Mouse (Mus musculus) stomach, embryonic 16.5 days (tissue): Measurements from ENCODE around the gene Rusc1. TPM values are rescaled to one million over a fixed set of nuclear protein-coding genes. Genes with fewer than 3 reads are reported as not detected.
A peak's percentile ranks its signal among the peaks of the same experiment; 100 is the strongest.

Experiments
- ATAC-seq: fragments of 200-750 bp; cut with Nextera tagmentation; 2 replicates; pipeline ENCODE4 v1.8.0; 2017; ENCODE audit warnings: moderate number of reproducible peaks, moderate TSS enrichment; ENCODE audit not compliant: insufficient read depth, low FRiP score
- H3K27ac ChIP-seq: fragments of 300-500 bp; sonication (generic); 2 replicates; pipeline ENCODE4 v1.5.1; 2014; ENCODE audit warnings: low read length
- H3K27me3 ChIP-seq: fragments of 300-500 bp; sonication (generic); 2 replicates; pipeline ENCODE4 v1.6.1; 2014; ENCODE audit warnings: low read length, control low read depth, mixed read lengths; ENCODE audit not compliant: control insufficient read depth, insufficient read depth
- H3K36me3 ChIP-seq: fragments of 300-500 bp; sonication (generic); 2 replicates; pipeline ENCODE4 v1.6.1; 2014; ENCODE audit warnings: low read length; ENCODE audit not compliant: control insufficient read depth, insufficient read depth
- H3K4me1 ChIP-seq: fragments of 300-500 bp; sonication (generic); 2 replicates; pipeline ENCODE4 v1.6.1; 2014; ENCODE audit warnings: low read length, control low read depth, mixed read lengths; ENCODE audit not compliant: control insufficient read depth, insufficient read depth
- H3K4me2 ChIP-seq: fragments of 300-500 bp; sonication (generic); 2 replicates; pipeline ENCODE4 v1.6.1; 2014; ENCODE audit warnings: low read depth, low read length, mixed read lengths
- H3K4me3 ChIP-seq: fragments of 300-500 bp; sonication (generic); replicated peaks from 2 replicates; pipeline ENCODE4 v1.5.1; 2014; ENCODE audit warnings: mild to moderate bottlenecking, low read length
- H3K9ac ChIP-seq: fragments of 300-500 bp; sonication (generic); 2 replicates; pipeline ENCODE4 v1.6.1; 2014; ENCODE audit warnings: low read length
- H3K9me3 ChIP-seq: fragments of 300-500 bp; sonication (generic); replicated peaks from 2 replicates; pipeline ENCODE4 v1.6.1; 2016; ENCODE audit warnings: low read length, control low read depth; ENCODE audit not compliant: control insufficient read depth
- WGBS: fragments of 180-500 bp; shearing (Covaris S2); extraction: QIAGEN DNeasy Blood & Tissue Kit; methylation state at CpG from one replicate; pipeline ENCODE4 v1.1.7; 2014; 5-methylcytosine and 5-hydroxymethylcytosine counted together
- polyA plus RNA-seq: library from polyadenylated mRNA; unstranded; fragments of >200 nt; fragmentation: Nextera tagmentation; extraction: Ambion mirVana; gene quantifications from 2 replicates; pipeline ENCODE4 v1.2.1, GENCODE M21; 2015

Rusc1 gene
- polyA plus RNA-seq: 19.2 and 22.8 TPM in 2 replicates

DNA sequence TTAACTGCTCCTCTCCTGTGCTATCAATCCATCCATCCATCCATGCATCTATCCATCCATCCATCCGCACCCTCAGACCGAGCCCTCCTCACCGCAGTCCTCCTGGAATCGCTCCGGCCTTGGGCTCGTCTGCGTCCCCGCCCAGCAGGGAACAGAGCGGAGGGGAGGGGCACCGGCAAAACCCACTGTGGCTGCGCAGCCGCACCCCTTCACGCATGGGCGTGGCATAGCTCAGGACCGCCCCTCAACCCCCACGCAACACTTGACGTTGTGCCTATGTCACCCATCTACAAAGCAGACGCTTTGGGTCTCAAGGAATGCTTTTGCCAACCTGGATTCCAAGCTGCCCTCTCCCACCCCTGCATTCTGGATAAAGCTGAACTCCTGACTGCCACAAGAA is at the start of gene Rusc1:
TSS of gene Rusc1 (minus strand) at position 137 of the 400 bp plus-strand sequence.
- peak; percentile 71 for ATAC-seq
- Histone ChIP-seq H3K27ac (no peak within 1 kb of the TSS), H3K27me3 (no peaks in the 10 kb centered on the region), H3K4me3 (peak within 1 kb of the TSS; percentile 75), H3K9ac (peak within 1 kb of the TSS; percentile 83), H3K36me3 (peaks cover 7% of the 10 kb centered on the region; the same call in 1 of the 2 replicates), H3K9me3 (no peaks in the 10 kb centered on the region), H3K4me1 (peaks cover 23% of the 10 kb centered on the region), H3K4me2 (peak within 1 kb of the TSS; percentile 49)
- WGBS: under 1% methylated on average over 18 of the region's 18 CpGs

DNA sequence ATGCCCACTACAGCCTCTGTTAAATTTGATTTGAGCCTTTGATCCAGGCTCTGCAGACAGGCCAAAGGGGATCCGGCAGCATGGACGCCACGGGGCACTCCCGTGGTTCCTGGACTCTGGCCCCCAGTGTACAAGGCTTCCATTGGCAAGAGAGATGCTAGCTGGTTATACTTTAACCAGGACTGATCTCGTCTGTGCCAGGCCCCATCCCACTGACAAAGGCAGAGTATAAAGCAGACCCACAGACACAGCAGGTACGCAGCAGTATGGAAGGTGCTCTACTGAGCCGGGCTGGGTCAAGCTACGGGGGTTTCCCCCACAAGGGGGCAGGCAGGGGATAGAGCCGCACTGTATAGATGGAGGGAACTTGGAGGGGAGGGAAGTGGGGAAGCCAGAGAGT is 43.3 kb upstream of the Rusc1 start:
- H3K4me1 ChIP-seq: peaks cover 10% of the 10 kb centered on the region; the same call in 1 of the 2 replicates
- no peaks in the 10 kb centered on the region for H3K9me3 ChIP-seq
- H3K27me3 ChIP-seq: no peaks in the 10 kb centered on the region; the same call in 1 of the 2 replicates
- ATAC-seq: peak; percentile 81; the same call in 1 of the 2 replicates
- H3K4me2 ChIP-seq: peak overlapping the region; percentile 26; the same call in 1 of the 2 replicates
- H3K4me3 ChIP-seq: peak overlapping the region; percentile 9; the same call in 1 of the 2 replicates
- WGBS: 33% methylated on average over 9 of the region's 9 CpGs
- H3K27ac ChIP-seq: peak overlapping the region; percentile 44; the same call in 1 of the 2 replicates
- H3K36me3 ChIP-seq: no peaks in the 10 kb centered on the region
- peak overlapping the region; percentile 40; the same call in 1 of the 2 replicates for H3K9ac ChIP-seq

DNA sequence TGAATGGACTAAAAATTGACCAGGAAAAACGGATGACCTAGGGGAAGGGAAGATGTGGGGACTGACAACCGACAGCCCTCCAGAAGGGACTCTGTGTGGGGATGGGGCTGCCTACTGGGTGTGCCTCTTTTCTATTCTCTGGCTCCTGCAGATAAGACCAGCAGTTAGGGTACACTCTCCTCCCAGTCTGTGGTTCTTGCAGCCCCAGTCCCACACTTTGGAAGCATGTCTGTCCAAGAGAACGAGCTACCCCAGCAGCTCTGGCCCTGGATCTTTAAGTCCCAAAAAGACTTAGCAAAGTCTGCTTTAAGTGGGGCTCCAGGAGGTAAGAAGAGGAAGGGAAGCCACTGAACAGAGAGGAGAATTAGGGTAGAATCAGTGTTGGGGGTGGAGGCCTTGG is 42.8 kb upstream of the Rusc1 start, which contains the start of gene Pklr:
TSS of gene Pklr (plus strand) at position 185 of the 400 bp plus-strand sequence.
- no peaks in the 10 kb centered on the region for H3K36me3 ChIP-seq
- peak within 1 kb of the TSS; percentile 44 for H3K27ac ChIP-seq
- H3K4me2 ChIP-seq: peak within 1 kb of the TSS; percentile 26
- peak within 1 kb of the TSS; percentile 40 for H3K9ac ChIP-seq
- WGBS: 45% methylated on average over 3 of the region's 3 CpGs
- no peaks in the 10 kb centered on the region for H3K9me3 ChIP-seq
- peaks cover 10% of the 10 kb centered on the region; the same call in 1 of the 2 replicates for H3K4me1 ChIP-seq
- H3K4me3 ChIP-seq: peak within 1 kb of the TSS; percentile 9
- no peak for ATAC-seq
- H3K27me3 ChIP-seq: no peaks in the 10 kb centered on the region; the same call in 1 of the 2 replicates

DNA sequence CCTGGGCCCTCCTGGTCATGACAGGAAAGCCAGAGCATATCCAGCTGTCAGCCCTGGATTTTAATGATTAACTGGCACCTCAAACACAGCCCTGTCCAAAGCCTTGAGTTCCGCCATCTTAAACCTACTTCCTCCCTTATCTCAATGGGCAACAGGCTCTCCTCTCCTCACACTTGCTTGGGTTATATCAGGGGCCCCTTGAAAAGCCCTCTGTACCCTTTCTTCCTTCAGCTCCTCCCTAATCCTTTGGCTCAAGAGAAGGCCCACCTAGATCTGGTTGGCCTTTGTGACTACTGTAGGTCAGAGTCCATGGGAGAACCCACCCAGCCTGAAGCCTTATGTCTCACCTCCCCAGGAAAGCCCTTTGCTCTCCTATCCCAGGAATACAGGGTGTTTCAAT is 40.6 kb upstream of the Rusc1 start:
- H3K27me3 ChIP-seq: no peaks in the 10 kb centered on the region; the same call in 1 of the 2 replicates
- no peak overlapping the region for H3K9ac ChIP-seq
- H3K36me3 ChIP-seq: no peaks in the 10 kb centered on the region
- H3K9me3 ChIP-seq: no peaks in the 10 kb centered on the region
- H3K27ac ChIP-seq: 0 out of 2 replicates have a peak overlapping the region, but pooled peaks have one; percentile 14
- H3K4me1 ChIP-seq: peaks cover 10% of the 10 kb centered on the region; the same call in 1 of the 2 replicates
- 86% methylated on average over 1 of the region's 1 CpGs for WGBS
- no peak overlapping the region for H3K4me3 ChIP-seq
- 0 out of 2 replicates have a peak, but pooled peaks have one; percentile 12 for ATAC-seq
- no peak overlapping the region for H3K4me2 ChIP-seq

DNA sequence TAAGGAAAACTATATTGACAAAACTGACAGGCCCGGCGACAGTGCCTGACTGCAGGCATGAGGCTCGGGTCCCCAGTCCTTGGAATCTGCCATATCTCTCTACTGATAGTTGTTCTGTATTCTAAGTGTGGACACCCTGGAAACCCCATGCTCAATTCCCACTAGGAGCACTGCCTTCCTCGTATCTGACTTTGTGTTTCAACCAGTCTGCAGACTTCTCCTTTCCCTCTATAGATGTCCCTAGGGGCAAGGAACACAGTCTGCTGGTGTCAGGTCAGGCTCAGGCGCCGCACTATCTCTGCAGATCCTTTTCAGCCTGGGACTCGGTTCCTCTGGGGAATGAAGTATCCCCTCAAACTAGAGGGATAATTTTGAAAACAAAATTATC is 39.9 kb upstream of the Rusc1 start:
- H3K9me3 ChIP-seq: no peaks in the 10 kb centered on the region
- H3K27me3 ChIP-seq: no peaks in the 10 kb centered on the region; the same call in 1 of the 2 replicates
- WGBS: 73% methylated on average over 7 of the region's 7 CpGs
- H3K36me3 ChIP-seq: no peaks in the 10 kb centered on the region
- peak overlapping the region; percentile 14; the same call in 1 of the 2 replicates for H3K27ac ChIP-seq
- H3K9ac ChIP-seq: no peak overlapping the region
- H3K4me3 ChIP-seq: no peak overlapping the region
- H3K4me1 ChIP-seq: peaks cover 10% of the 10 kb centered on the region; the same call in 1 of the 2 replicates
- ATAC-seq: no peak
- H3K4me2 ChIP-seq: peak overlapping the region; percentile 60; the same call in 1 of the 2 replicates

DNA sequence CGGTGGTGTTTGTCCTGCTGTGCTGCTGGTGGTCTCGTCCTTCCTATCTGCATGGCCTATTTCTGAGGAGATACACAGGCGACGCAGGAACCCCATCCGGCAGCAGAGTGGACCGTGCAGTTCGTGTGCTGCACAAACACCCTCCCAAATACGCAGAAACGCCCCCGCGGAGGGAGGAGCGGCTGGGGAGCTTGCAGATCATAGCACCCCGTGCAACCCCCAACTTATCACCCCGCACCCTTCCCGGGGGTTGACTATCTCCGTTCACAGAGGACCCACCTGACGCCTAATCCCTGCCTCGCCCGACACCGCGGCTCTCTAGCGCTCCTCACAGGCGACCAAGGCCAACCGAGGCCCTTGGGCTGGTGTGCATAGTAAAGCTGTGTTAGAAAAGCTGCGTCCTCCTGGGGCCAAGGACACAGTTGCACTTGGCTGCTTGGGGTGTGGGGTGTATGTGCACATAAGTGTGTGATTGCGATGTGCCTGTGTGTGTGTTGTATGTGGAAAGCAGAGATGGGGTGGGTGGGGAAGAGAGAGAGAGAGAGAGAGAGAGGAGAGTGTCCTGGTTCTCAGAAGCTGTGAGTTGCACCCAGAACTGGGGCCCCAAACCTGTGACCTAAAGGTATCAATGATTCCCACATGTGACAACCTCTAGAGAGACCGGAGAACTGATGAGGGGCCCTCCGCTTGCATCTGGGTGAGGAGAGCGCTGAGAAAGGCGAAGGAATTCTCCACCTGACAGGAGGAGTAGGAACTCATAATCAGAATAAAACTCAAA is 39.4 kb upstream of the Rusc1 start:
- peak overlapping the region; percentile 67 for H3K9ac ChIP-seq
- H3K36me3 ChIP-seq: no peaks in the 10 kb centered on the region
- peaks cover 10% of the 10 kb centered on the region; the same call in 1 of the 2 replicates for H3K4me1 ChIP-seq
- 12% methylated on average over 30 of the region's 30 CpGs for WGBS
- no peak overlapping the region for H3K27ac ChIP-seq
- H3K4me2 ChIP-seq: peak overlapping the region; percentile 60
- peak; percentile 57 for ATAC-seq
- H3K4me3 ChIP-seq: peak overlapping the region; percentile 40
- no peaks in the 10 kb centered on the region; the same call in 1 of the 2 replicates for H3K27me3 ChIP-seq
- H3K9me3 ChIP-seq: no peaks in the 10 kb centered on the region

DNA sequence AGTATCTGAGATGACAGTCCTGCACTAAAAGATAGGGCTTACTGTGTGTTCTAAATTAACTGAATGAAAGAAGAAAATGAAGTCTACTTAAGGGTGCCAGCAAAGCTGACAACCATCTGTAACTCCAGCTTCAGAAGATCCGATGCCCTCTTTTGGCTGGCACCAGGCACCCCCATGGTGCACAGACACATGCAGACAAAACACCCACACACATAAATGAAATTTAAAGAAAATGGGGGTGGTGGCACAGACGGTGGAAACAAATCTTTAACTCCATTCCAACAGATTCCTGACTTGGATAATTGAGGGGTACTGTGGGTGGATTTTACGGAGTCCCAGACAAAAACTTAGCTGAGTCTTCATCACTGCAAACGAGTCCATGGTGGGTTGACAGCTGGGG is 38.7 kb upstream of the Rusc1 start:
- peak overlapping the region; percentile 67; the same call in 1 of the 2 replicates for H3K9ac ChIP-seq
- H3K36me3 ChIP-seq: no peaks in the 10 kb centered on the region
- no peak for ATAC-seq
- H3K4me2 ChIP-seq: peak overlapping the region; percentile 60
- peaks cover 10% of the 10 kb centered on the region; the same call in 1 of the 2 replicates for H3K4me1 ChIP-seq
- H3K27ac ChIP-seq: no peak overlapping the region
- no peaks in the 10 kb centered on the region; the same call in 1 of the 2 replicates for H3K27me3 ChIP-seq
- H3K4me3 ChIP-seq: peak overlapping the region; percentile 40
- H3K9me3 ChIP-seq: no peaks in the 10 kb centered on the region
- WGBS: 36% methylated on average over 4 of the region's 4 CpGs

DNA sequence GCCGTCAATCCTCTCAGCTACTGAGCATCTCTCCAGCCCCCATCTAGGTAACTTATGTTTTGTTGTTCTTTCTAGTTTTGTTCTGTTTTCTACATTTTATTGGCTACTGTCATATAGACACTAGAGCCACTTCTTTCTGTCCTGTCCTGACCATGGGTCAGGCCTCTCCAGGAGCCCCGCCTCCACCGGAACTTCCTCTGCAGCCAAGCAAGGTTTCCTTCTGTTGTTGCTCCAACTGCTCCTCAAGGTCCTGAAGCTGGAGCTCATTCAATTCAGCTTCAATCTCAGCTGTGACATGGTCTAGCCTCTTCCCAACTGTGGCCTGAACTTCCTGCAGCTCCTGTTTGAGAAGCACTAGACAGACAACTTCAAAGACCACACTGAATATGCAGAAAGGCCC is 36.8 kb upstream of the Rusc1 start:
- peaks cover 10% of the 10 kb centered on the region; the same call in 1 of the 2 replicates for H3K4me1 ChIP-seq
- no peaks in the 10 kb centered on the region for H3K27me3 ChIP-seq
- no peak overlapping the region for H3K4me3 ChIP-seq
- H3K9ac ChIP-seq: no peak overlapping the region
- no peak overlapping the region for H3K27ac ChIP-seq
- 81% methylated on average over 3 of the region's 3 CpGs for WGBS
- ATAC-seq: no peak
- no peaks in the 10 kb centered on the region for H3K36me3 ChIP-seq
- no peak overlapping the region for H3K4me2 ChIP-seq
- no peaks in the 10 kb centered on the region for H3K9me3 ChIP-seq

DNA sequence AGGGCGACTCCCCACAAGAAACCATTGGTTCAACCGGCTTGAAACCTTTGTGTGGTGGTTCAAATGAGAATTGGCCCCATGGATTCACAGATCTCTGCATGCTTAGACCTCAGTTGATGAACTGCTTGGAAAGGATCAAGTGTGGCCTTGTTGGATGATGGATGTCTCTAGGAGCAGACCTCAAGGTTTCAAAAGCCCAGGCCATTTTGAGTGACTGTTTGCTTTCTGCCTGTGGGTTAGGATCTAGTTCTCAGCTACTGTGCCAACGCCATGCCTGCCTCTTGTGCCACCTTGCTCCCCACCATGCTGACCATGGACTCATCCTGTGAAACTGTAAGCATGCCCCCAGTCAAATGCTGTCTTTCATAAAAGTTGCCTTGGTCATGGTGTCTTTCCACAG is 32.9 kb upstream of the Rusc1 start:
- Histone ChIP-seq H3K9ac (no peak overlapping the region), H3K4me1 (0 out of 2 replicates have a peak, but pooled peaks cover 4% of the 10 kb centered on the region), H3K27ac (no peak overlapping the region), H3K4me3 (no peak overlapping the region), H3K4me2 (no peak overlapping the region), H3K36me3 (no peaks in the 10 kb centered on the region), H3K27me3 (no peaks in the 10 kb centered on the region), H3K9me3 (no peaks in the 10 kb centered on the region)
- no peak for ATAC-seq
- WGBS: 88% methylated on average over 3 of the region's 3 CpGs
